Mouse (Mus musculus) cerebellum, adult 11-12 months (tissue): ENCODE measurements around the gene Pip5kl1.
A peak's percentile ranks its signal among the peaks of the same experiment; 100 is the strongest.

Source experiments
- DNase-seq: peaks from one replicate; pipeline ENCODE4 v3.0.0; 2022

Pip5kl1 gene

DNA sequence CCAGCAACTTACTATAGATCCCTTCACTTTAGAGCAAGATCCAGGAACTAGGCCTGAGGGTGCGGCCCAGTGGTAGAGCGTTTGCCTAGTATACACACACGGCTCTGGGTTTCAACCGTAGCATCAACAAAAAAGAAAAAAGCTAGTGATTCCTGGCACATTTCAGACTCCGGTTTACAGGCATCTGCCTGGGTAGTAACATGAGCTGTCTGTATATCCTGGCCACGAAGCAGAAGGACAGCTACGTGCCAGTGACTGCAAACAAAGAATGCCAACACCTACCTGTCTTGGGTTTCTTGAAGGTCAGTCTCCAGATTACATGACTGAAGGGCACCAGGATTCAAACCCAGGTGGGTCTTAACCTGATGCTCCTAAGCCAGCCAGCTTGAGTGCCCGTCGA is 25.4 kb upstream of the Pip5kl1 start:
- no peak for DNase-seq

DNA sequence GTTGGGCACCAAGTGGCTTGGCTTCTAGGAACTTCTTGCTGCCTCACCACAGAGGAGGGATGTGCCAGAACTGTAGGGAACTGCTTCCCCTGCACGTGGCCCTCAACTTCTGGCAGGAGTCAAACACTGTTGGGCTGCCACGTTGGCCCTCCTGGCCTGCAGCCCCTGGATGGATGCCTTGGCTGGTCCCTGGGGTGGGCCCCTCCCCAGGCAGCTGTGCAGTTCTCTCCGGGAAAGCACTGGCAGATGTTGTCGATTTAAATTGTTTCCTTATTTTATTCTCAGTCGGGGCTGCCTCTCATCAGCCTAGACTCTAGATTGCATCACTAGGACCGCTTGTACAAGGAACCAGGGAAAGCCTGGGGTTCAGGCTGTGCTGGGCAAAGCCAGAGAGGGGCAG is 24.8 kb upstream of the Pip5kl1 start:
- no peak for DNase-seq

DNA sequence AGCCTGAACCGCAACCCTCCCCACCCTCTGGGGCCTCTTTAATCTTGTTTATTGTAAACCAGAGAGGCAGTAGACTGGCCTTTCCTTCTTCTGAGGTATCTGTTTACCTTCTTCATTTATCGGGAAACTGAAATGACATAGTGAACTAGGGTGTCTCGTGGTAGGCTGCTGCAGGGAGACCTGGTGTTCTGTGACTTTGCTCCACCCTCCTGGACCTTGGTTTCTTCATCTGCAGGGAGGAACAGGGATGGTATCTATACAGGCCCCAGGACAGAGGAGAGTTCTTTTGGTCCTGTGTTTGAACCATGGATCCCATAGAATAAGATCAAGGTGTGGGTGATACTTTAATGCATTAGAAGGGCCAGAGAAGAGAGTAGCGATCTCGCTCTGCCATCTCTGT is 23.4 kb upstream of the Pip5kl1 start:
- DNase-seq = no peak

DNA sequence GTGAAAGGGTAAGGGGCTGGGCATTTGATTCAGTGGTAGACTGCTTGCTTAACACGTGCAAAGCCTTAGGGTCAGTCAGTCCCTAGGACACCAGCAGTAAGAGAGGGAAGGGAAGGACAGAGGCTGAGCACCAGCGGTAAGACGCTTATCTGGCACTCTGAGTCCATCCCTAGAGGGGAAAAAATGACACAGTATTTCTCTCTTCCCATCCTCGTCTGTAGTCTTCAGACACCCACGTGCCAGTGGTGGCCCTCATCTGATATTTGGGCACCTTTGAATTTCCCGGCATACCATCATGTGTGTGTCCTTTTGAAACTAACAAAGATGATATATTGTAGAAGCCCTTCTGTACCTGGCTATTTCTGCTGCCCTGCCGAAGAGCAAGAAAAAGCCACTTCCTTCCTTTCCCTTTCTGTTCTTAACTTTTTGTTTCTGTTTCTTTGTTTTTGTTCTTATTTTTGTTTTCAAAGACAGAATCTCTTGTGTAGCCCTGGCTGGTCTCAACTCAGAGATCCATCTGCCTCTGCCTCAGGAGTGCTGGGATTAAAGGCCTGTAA is 20.9 kb upstream of the Pip5kl1 start:
- DNase-seq = no peak

DNA sequence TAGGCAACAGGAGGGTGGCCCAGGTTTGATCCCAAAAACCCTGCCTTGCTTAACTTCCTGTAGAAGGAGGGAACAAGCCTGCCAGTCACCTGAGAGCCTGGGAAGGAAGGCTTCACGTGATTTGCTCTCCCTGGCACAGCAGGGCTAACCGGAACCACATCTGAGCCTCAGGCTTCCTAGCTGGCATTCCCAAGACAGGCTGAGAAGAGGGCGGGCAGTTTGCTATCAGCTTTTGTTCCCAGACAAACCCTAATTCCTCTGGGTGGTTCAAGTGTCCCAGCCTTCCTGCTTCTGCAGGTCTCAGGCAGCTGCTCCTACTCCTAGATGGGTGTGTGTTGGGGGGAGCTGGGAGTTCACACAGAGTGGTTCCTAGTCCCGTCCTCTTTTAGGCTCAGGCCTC is 19.1 kb upstream of the Pip5kl1 start:
- no peak for DNase-seq

DNA sequence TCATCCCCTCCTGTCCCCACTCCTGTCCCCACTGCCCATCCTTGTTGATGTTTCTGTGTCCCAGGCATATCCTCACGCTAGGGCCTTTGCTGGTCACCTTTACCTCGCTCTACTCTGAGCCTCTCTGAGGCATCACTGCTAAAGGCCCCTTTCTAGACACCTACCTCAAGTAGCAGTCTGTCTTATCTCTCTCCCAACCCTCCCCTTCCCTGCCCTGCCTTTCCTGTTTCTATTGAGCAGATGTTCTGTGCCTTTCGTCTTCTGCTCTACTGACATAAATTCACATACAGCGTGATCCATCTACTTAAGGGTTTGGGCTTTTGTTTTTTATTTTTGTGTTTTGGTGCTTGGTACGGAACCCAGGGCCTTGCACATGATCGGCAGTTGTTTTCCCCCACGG is 18.6 kb upstream of the Pip5kl1 start:
- no peak for DNase-seq

DNA sequence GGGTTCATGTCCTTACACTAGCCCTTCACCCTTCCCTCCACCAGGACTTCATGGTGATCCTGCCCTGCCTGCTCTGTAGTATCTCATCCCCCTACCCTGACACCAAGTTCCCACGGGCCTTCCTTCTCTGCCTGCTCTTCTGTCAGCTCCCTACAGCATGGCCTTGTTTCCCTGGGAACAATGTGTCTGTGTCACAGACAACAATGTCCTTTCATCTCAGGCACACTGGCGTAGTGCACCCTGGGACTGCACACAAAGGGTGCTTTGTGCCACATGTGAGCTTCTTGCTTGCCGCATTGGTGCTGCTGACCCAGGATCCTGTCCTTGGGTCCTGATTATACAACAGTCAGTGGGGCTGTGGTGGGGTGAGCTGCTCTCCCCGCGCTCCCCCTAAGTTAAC is 15.0 kb upstream of the Pip5kl1 start:
- no peak for DNase-seq

DNA sequence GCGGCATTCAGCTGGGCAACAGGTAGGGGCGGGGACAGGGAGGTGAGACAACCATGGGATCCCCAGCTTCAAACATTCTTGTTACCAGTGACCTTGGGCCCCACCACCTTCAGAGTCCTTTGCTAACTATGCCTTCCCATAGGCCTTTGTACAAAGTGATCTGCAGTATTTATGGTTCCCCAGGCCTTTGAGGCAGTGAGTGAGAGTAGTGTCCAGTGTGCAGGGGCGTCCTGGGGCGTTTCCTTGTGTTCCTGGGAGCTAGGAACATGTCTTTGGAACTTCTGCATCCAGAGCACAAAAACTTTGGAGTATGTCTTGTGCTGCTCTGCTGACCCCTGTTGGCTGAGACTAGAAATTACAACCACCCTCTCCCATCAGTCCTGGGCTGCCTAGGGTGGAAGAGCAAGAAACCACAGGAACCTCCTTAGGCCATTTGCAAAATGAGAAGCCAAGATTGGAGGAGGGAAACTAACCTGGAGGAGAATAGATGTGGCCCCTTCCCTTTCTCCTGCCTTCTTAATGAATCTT is 8.0 kb upstream of the Pip5kl1 start:
- peak; percentile 70 for DNase-seq

DNA sequence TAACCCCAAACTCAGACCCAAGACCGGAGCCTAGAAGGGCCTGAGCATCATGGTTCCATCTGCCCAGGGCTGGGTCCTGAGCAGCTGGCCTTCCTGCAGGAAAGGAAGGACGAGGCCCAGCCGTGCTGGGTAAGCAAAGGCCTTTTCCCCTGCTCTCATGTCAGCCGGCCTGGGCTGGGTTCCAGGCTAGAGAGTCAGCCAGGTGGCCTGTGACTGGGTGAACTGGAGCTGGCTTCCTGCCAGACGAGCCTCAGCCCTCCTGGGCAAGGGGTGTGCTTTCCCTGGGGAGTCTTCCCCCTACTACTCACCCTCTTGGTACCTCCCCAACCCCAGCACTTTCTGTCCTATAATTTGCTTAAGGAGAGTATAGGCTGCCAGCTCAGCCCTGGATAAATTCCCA is 6.4 kb upstream of the Pip5kl1 start:
- peak; percentile 73 for DNase-seq

DNA sequence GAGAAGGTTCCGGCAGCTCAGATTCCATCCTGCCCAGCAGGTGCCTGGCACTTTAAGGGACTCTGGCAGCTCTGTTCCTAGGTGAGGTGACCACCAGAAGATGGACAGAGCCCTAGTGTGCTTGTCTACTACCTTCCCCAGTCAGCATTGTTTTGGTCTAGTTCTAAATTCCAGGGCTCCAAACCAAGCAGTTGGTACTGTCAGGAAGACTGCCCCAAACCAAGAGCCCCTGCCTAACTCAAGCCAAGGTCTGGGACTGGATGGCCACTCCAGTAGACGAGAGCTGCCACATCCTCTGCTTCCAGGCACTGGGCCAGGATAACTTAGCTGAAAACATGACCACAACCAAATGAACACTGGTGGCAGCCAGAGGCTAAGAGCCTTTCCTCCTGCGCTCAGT is 5.7 kb upstream of the Pip5kl1 start:
- peak; percentile 52 for DNase-seq

DNA sequence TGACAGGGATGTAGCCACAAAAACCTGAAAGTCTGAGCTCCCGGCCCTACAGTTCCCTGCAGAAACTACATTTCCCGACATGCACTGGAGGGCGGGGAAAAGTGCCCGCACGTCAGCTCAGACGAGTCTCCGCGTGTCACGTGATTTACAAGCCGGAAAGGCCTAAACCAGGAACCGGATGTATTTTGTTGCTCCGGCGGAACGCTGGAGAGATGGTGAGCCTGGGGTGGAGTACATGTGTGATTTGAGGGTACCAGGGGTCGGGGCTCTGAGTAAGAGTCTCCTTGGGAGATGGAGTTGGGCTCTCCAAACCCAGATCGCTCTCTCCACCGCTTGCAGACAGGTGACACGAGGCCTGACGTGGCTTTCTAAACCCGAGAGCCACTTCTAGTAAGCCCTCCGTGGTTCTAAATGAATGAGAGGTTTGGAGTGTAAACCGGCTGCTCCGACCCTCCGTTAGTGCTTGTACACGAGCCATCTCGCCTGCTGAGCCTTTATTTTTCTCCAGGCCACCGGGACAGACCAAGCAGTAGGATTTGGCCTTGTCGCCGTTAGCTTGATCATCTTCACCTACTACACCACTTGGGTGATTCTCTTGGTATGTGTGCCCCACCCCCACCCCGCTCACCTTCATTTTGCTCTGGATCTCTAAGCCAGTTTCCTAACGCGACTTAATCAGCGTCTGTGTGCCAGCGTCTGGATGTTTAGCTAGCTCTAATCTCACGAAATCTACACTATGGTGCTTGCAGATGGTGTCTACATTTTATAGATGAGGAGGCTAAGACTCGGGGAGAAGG is 3.7 kb upstream of the Pip5kl1 start, which contains the start of gene Dpm2:
Dpm2 (plus strand) TSS at position 161 of the 797 bp plus-strand sequence.
- DNase-seq = peak; percentile 92

DNA sequence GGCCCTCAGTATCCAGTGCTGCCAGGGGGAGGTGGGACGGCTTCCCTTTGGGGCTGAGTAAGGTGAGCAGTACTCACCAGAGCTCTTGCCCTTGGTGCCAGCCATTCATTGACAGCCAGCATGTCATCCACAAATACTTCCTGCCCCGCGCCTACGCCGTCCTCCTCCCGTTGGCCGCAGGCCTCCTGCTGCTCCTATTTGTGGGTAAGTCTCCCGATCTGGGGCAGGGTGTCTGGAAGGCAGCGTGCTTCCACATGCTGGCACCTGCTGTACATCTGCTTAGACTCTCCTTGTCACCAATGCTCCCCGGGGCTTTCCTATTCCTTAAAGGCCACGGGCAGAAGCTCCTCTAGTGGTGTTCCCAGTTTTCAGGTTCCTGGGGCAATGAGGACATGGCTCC is 2.4 kb upstream of the Pip5kl1 start:
- peak; percentile 61 for DNase-seq

DNA sequence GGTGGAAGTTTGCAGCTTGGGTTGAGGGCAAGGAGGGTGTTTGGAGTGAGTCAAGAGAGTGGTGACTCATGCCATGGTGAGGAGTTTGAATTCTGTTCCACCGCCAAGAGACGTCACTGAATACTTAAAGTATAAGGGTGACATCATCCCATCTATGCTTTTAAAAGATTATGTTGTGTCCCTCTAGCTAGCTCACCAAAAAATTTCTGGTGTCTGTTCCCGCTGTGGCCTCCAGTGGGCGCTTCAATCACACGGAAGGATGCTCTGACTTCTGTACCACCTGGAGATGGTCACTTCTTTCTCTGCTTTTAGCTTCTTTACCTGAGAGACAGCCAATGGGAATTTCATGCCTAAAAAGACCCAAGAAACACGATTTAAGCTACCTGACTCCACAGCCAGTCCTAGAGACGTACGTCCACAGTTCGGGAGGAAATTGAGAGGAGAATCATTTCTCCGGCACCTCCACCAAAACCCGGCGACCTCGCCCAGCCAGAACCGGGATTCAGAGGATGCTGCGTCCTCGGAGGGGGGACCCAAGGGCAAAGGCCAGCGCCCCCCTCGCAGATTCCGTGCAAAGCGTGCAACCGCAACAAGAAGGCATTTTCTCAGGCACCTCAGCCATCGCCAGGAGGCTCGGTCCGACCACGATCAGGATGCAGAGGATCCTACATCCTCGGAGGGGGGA is 446 bp downstream of the Pip5kl1 start:
- peak; percentile 75 for DNase-seq

DNA sequence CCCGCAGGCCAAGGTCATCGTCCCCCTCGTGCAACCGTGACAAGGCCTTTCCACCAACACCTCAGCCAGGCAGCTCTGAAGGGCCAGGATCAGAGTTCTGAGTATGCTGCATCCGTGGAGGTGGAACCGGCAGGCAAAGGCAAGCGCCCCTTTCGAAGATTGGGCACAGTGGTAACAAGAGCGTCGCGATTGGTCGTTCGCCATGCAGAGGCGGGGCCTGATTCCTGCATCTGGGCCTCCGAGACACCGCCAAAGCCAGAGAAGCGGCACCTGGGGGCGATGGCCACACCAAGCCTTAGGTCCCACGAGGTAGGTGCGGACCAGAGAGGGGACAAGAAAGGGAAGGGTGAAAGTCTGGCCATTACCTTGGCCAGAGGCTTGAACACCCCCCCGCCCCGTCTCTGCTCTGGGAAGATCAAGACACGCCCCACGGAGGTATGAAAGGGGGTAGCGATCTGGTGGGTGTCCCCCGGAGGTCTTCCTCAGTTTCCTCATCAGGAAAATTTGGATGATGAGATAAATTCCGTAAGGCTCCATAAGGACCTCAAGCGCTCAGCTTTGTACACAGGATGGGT is 1.1 kb downstream of the Pip5kl1 start, which contains the start of gene 9430097D07Rik:
9430097D07Rik (minus strand) TSS at position 99 of the 575 bp plus-strand sequence.
- DNase-seq = peak; percentile 79

DNA sequence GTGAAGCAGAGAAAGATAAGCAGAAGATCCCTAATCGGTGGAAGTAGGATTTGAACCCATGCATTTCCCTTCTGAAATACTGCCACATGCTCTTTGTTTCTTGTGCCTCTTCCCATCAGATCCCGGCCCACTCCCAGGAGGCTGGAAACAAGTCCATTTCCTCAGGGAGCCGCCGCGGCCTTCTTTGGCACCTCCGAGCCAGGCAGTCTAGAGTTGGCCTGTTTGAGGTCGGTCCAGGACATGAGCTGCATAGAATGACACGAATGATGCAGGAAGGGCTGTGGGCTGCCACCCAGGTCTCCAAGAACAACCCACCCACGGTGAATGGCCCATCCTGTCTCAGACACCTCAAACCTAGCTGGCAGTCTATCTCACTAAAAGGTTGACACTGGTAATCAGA is 1.9 kb downstream of the Pip5kl1 start:
- peak; percentile 50 for DNase-seq

DNA sequence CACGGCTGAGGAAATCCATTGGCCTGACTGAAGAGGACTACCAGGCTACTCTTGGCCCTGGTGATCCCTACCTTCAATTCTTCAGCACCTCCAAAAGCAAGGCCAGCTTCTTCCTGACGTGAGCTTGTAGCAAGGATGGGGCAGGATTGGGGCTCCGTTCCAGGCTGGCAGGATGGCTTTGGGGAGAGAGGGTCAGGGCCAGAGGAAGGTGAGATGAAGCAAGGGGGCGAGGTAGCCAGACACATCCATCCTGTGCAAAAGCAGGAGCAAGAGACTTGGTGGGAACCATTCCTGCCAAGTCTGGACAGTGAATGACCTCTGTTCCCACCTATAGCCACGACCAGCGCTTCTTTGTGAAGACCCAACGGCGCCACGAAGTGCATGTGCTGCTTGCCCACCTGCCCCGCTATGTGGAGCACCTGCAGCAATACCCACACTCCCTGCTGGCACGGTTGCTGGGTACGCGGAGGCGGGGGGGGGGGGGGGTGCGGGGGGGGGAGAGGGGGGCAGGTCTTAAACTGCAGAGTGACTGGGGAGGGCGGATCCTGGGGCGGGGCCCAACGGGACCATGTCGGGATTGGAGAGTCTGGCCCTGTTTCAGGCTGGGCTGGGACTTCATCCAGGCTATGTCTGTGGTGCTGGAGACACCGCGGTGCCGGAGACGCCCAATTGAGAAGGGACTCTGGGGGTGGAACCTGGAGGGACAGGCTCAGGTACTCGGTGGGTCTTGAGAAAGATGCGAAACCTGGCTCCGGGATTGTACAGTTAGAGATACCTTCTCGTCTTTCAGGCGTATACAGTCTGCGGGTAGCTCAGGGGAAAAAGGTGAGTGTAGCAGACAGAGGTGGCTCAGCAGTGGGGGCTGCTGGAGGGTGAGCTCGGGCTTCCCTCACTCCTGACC is 3.8 kb downstream of the Pip5kl1 start:
- DNase-seq = peak; percentile 70

DNA sequence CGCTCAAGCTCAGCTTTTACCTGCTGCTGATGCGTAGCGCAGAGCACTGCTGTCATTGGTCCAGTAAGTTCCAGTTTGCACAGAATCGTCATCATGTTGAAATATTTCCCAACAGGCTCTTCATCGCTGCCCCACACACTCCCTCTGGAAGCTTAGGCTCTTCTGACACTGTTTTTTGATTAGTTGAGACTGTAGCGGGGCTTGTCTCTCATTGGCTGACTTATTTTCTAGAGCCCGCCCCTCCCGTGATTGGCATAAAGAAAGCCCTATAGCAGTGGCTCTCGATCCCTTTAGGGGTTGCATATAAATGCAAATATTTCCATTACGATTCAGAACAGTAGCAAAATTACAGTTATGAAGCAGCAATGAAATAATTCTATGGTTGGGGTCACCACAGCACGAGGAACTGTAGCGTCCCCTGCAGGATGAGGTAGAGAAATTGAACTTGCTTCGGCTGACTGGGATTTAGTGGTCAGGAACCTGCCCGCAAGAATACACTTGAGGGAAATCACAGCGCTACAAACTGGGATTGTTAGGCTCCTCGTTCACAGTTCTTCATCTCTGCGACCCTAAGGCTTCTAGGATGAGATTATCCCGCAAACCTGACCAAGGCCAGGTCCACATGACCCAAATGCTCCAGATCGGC is 7.0 kb downstream of the Pip5kl1 start:
- DNase-seq = peak; percentile 81

DNA sequence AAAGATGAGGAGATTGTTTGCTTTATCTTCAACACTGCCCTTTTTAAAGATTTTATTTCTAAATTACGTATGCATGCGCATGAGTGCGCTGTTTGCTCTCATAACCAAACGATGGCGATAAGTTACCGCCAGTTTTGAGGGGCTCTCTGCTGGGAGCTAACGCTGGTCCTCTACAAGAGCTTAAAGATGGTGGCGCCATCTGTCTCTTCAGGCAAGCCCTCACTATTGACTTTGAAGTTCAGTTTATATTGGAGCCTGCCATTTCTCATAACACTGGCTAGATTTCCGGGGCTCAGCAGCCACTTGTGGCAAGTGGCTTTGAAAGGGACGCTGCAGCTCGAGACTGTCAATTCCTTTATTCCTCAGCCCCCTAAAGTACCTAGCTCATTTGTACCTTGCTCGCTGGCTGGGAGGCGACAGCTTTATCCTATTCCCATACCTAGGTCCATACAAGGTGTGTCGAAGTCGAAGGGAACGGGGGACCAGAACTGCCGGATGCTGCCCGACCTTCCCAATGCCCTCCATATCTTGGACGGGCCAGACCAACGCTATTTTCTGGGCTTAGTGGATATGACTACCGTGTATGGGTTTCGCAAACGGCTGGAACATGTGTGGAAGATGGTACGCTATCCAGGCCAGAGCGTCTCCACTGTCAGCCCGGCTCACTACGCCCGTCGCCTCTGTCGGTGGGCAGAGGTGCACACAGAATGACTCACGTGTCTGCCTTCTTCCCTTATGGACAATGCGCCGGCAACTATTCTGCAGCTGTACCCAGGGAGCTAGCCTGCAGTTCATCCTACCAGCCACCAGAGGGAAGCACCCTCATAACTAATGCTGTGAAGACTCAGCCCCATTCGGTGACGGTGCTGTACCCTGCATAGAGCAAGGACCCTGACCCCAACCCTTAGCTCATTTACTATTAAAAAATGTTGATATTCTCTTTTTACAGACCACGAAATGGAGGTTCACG is 8.5 kb downstream of the Pip5kl1 start:
- DNase-seq = peak; percentile 83

DNA sequence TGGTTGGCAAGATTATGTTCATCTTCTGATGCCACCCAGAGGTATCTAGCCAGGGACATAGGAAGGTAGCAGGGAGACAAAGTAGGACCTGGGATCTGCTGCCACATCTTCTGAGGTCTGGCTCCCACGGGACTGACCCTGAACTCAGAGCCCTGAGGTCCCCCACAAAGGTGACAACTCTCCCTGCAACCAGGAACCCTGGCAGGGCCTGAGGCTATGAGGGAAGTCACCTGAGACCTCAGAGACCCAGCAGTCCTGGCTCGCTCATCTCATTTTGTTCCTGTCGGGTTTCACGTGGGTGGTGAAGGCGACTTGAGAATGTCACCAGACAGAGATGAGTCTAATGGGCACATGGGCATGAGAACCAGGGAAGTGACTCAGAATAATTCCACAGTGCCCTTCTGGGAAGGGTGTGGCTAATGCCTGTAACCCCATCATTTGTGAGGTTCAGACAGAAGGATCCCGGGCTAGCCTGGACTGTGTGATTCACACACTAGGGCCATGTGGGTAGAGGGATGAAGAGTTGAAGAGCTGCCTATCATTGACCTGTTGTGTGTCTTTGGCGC is 10.6 kb downstream of the Pip5kl1 start:
- DNase-seq = peak; percentile 65

DNA sequence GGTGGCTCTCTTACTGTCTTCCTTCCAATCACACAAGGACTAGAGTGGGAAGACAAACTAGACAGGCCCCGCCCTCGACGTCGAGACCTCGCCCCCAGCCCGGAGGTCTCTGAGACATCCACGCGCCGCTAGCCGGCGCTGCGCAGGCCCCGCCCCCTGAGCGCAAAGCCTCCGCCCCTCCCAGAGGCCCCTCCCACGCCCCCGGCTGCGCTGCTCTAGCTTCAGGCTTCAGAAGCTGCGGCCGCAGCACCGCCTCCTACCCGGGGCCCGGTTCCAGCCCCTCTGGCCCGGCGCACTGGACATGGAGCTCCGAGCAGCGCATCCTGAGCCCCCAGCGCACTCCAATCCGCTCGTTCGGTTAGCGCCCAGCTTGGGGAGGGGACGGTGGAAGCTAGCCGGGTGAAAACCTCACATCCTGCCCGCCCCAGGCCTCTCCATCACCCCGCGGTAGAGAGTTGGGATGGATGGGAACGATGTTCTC is 12.3 kb downstream of the Pip5kl1 start, which contains the start of gene St6galnac4:
St6galnac4 (plus strand) TSS at position 225 of the 481 bp plus-strand sequence.
- peak; percentile 91 for DNase-seq
